Mouse (Mus musculus) kidney, embryonic 14.5 days (tissue): ENCODE results near the gene Mif. TPM values are rescaled to one million over a fixed set of nuclear protein-coding genes. Genes with fewer than 3 reads are reported as not detected.
A peak's percentile ranks its signal among the peaks of the same experiment; 100 is the strongest.
"Not testable (repeated sequence)": the region's sequence is repeated elsewhere in the genome, so short reads cannot be mapped to it uniquely, and the experiment has no call there.

Source experiments
- ATAC-seq: fragments of 200-750 bp; cut with Nextera tagmentation; 2 replicates; pipeline ENCODE4 v1.8.0; 2017; ENCODE audit warnings: moderate number of reproducible peaks, mild to moderate bottlenecking, moderate TSS enrichment, moderate library complexity; ENCODE audit not compliant: low FRiP score, low TSS enrichment
- H3K27ac ChIP-seq: fragments of 300-500 bp; sonication (generic); 2 replicates; pipeline ENCODE4 v1.5.1; 2014; ENCODE audit warnings: low read depth, mild to moderate bottlenecking, low read length, moderate library complexity, mixed read lengths
- H3K27me3 ChIP-seq: fragments of 300-500 bp; sonication (generic); 2 replicates; pipeline ENCODE4 v1.6.1; 2014; ENCODE audit warnings: mild to moderate bottlenecking, low read length; ENCODE audit not compliant: control insufficient read depth, insufficient read depth
- H3K36me3 ChIP-seq: fragments of 300-500 bp; sonication (generic); 2 replicates; pipeline ENCODE4 v1.6.1; 2014; ENCODE audit warnings: low read length, mixed read lengths; ENCODE audit not compliant: control insufficient read depth, insufficient read depth
- H3K4me1 ChIP-seq: fragments of 300-500 bp; sonication (generic); 2 replicates; pipeline ENCODE4 v1.6.1; 2014; ENCODE audit warnings: low read length, mixed read lengths; ENCODE audit not compliant: control insufficient read depth, insufficient read depth
- H3K4me2 ChIP-seq: fragments of 300-500 bp; sonication (generic); replicated peaks from 2 replicates; pipeline ENCODE4 v1.6.1; 2014; ENCODE audit warnings: low read depth, mild to moderate bottlenecking, low read length
- H3K4me3 ChIP-seq: fragments of 300-500 bp; sonication (generic); 2 replicates; pipeline ENCODE4 v1.5.1; 2014; ENCODE audit warnings: mild to moderate bottlenecking, low read length
- H3K9ac ChIP-seq: fragments of 300-500 bp; sonication (generic); 2 replicates; pipeline ENCODE4 v1.6.1; 2014; ENCODE audit warnings: low read depth, mild to moderate bottlenecking, low read length, moderate library complexity
- H3K9me3 ChIP-seq: fragments of 300-500 bp; sonication (generic); 2 replicates; pipeline ENCODE4 v1.6.1; 2016; ENCODE audit warnings: low read length; ENCODE audit not compliant: control insufficient read depth
- WGBS: fragments of 180-500 bp; shearing (Covaris S2); extraction: QIAGEN DNeasy Blood & Tissue Kit; methylation state at CpG from one replicate; pipeline ENCODE4 v1.1.7; 2014; 5-methylcytosine and 5-hydroxymethylcytosine counted together
- polyA plus RNA-seq: library from polyadenylated mRNA; unstranded; fragments of >200 nt; fragmentation: Nextera tagmentation; extraction: Ambion mirVana; gene quantifications from 2 replicates; pipeline ENCODE4 v1.2.1, GENCODE M21; 2014

Gene Mif
- polyA plus RNA-seq, 1 experiment from 2014 or later: 2,350 TPM

DNA sequence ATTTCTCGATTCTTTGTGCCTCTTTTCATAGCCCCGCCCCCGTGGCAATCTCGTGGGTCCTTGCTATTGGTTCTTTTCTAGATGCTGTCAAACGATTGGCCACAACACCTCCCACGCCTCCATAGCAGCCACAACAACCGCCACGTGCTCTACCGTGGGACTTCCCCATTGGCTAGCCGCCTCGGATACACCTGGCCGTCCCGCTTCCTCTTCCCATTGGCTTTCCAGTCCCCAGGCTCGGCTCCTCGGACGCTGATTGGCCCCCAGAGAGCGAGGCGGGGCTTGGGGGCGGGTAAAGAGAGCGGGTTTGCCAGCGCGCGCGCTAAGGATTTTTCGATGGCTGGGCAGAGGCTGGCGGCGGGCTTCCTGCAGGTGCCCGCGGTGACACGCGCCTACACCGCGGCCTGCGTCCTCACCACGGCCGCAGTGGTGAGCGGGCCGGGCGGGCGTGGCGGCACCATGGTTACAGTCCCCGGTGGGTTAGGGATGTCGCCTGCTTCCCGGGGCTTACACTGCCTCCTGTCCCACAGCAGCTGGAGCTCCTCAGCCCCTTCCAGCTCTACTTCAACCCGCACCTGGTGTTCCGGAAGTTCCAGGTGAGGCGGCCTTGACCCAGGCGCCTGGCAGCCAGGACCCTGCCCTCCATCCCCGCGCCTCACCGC lies 33.2 kb upstream of the Mif start, which contains the start of gene Derl3:
Gene Derl3 (plus strand): TSS at position 325 of the 662 bp plus-strand sequence.
- Histone ChIP-seq H3K9me3 (no peaks in the 10 kb centered on the region), H3K9ac (peak within 1 kb of the TSS; percentile 46), H3K4me3 (peak within 1 kb of the TSS; percentile 47), H3K27ac (no peak within 1 kb of the TSS), H3K27me3 (no peaks in the 10 kb centered on the region), H3K4me1 (peaks cover 17% of the 10 kb centered on the region), H3K4me2 (peak within 1 kb of the TSS; percentile 93), H3K36me3 (peaks cover 36% of the 10 kb centered on the region)
- ATAC-seq: peak; percentile 98
- WGBS: under 1% methylated on average over 47 of the region's 51 CpGs

- Histone ChIP-seq H3K4me2 (no peak overlapping the region), H3K4me3 (no peak overlapping the region), H3K36me3 (peaks cover 6% of the 10 kb centered on the region; the same call in 1 of the 2 replicates), H3K9ac (no peak overlapping the region), H3K4me1 (peaks cover 17% of the 10 kb centered on the region), H3K27me3 (no peaks in the 10 kb centered on the region), H3K9me3 (no peaks in the 10 kb centered on the region), H3K27ac (peak overlapping the region; percentile 9; the same call in 1 of the 2 replicates)
- WGBS: 24% methylated on average over 8 of the region's 8 CpGs
- ATAC-seq: no peak
Measured at GRCm38 (mm10) chr10:75889406-75890153, 29.5 kb upstream of the Mif start.

GRCm38 (mm10) chr10:75887504-75887903 lies 27.5 kb upstream of the Mif start:
- H3K27ac ChIP-seq, H3K4me3 ChIP-seq, H3K9ac ChIP-seq, H3K4me2 ChIP-seq, H3K9me3 ChIP-seq, ATAC-seq, H3K36me3 ChIP-seq, H3K27me3 ChIP-seq: not testable (repeated sequence)
- peaks cover 10% of the 10 kb centered on the region for H3K4me1 ChIP-seq
- 88% methylated on average over 5 of the region's 5 CpGs for WGBS

- Histone ChIP-seq H3K27ac (no peak overlapping the region), H3K4me1 (peaks cover 13% of the 10 kb centered on the region), H3K9ac (no peak overlapping the region), H3K4me3 (no peak overlapping the region), H3K4me2 (no peak overlapping the region), H3K27me3 (no peaks in the 10 kb centered on the region), H3K9me3 (no peaks in the 10 kb centered on the region), H3K36me3 (no peaks in the 10 kb centered on the region)
- ATAC-seq: no peak
- 90% methylated on average over 8 of the region's 8 CpGs for WGBS
Measured at GRCm38 (mm10) chr10:75884742-75885141, 24.7 kb upstream of the Mif start.

DNA sequence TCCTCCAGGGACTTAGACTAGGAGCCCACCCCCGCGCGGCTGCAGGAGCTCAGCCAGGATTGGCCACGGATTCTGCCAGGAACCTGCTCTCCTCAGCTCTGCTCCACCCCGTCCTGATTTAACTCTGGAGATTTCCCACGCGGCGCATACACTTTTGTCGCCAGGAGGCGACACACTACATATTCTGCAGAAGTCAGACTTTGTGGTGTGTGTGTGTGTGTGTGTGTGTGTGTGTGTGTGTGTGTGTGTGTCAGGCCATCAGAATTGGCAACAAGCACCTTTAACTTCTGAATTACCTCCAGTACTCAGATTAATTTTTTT lies 23.2 kb upstream of the Mif start:
- Histone ChIP-seq H3K4me3 (no peak overlapping the region), H3K9me3 (no peaks in the 10 kb centered on the region), H3K36me3 (no peaks in the 10 kb centered on the region)

GRCm38 (mm10) chr10:75882433-75883231 lies 22.6 kb upstream of the Mif start:
- no peaks in the 10 kb centered on the region for H3K36me3 ChIP-seq
- peak overlapping the region; percentile 24; the same call in 1 of the 2 replicates for H3K27ac ChIP-seq
- no peak overlapping the region for H3K4me3 ChIP-seq
- 4% methylated on average over 15 of the region's 15 CpGs for WGBS
- H3K4me1 ChIP-seq: peaks cover 4% of the 10 kb centered on the region; the same call in 1 of the 2 replicates
- H3K27me3 ChIP-seq: no peaks in the 10 kb centered on the region
- peak; percentile 78 for ATAC-seq
- H3K4me2 ChIP-seq: peak overlapping the region; percentile 35
- no peaks in the 10 kb centered on the region for H3K9me3 ChIP-seq
- no peak overlapping the region for H3K9ac ChIP-seq

More for the DNA sequence above, 23.2 kb upstream of the Mif start:
- ATAC-seq: peak; percentile 77
- no peaks in the 10 kb centered on the region for H3K27me3 ChIP-seq
- H3K4me2 ChIP-seq: peak overlapping the region; percentile 35
- peak overlapping the region; percentile 12; the same call in 1 of the 2 replicates for H3K27ac ChIP-seq
- WGBS: under 1% methylated on average over 10 of the region's 10 CpGs
- peaks cover 4% of the 10 kb centered on the region; the same call in 1 of the 2 replicates for H3K4me1 ChIP-seq
- H3K9ac ChIP-seq: no peak overlapping the region

DNA sequence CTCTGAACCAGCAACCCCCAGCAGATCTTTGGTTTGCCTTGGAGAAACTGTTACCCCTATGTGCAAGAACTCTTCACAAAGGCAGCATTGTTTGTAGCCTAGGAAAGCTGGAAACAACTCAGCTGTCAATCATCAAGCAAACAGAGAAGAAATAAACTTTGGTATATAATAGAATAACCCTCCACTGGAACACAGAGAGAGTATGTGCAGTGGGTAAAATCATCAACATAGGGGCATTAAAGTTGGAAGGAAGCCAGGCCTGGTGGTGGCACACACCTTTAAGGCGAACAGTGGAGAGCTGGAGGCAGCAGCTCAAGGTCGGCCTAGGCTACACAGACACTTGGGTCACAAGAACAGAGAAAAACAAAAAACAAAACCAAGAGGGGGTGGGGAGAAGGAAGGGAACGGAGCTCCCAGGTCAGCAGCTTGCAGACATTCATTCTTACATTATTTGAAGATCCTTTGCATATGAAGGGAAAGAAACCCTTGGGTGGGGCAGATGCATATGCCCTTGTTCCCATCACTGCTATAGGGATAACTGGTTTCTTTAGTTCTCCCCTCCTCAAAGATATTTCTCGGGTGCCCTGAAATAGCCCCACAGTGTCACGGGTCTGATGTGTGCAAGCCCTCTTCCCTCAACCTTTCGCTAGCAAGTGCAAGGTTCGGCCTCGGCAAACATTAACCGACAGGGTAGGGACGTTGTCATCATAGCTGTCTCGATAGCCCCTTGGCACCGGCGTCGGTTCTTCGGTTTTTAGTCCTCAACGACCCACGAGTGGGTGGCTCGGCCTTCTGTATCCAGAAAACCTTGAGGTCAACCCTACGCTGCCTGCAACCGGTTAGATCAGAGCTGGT lies 21.8 kb upstream of the Mif start:
- no peaks in the 10 kb centered on the region for H3K9me3 ChIP-seq
- H3K4me2 ChIP-seq: peak overlapping the region; percentile 19; the same call in 1 of the 2 replicates
- H3K4me3 ChIP-seq: no peak overlapping the region
- H3K27me3 ChIP-seq: no peaks in the 10 kb centered on the region
- 18% methylated on average over 20 of the region's 20 CpGs for WGBS
- H3K4me1 ChIP-seq: peaks cover 4% of the 10 kb centered on the region; the same call in 1 of the 2 replicates
- H3K9ac ChIP-seq: no peak overlapping the region
- H3K27ac ChIP-seq: peak overlapping the region; percentile 24; the same call in 1 of the 2 replicates
- peak; percentile 32; the same call in 1 of the 2 replicates for ATAC-seq
- H3K36me3 ChIP-seq: no peaks in the 10 kb centered on the region
